Mouse (Mus musculus) MEL (cell line): Measurements from ENCODE around the gene Btn1a1.

ENCODE experiments used
- CHD1 ChIP-seq: IDR thresholded peaks from 2 replicates; pipeline ENCODE4 v1.6.1; 2012; ENCODE audit warnings: low read depth, mild to moderate bottlenecking, inconsistent platforms, low read length, improper control_type of control experiment
- CTCF ChIP-seq, 3 experiments: IDR thresholded peaks in 2 of 3; conservative IDR thresholded peaks in 1 of 3; 2 replicates each; pipeline ENCODE4 v1.5.1; 2011 to 2012; ENCODE audit warnings: low read length in 3 of 3, low read depth in 2 of 3, mild to moderate bottlenecking in 2 of 3, improper control_type of control experiment in 1 of 3, inconsistent platforms in 1 of 3, mixed read lengths in 1 of 3, moderate library complexity in 1 of 3; ENCODE audit not compliant: control insufficient read depth in 1 of 3, insufficient read depth in 1 of 3, poor library complexity in 1 of 3, severe bottlenecking in 1 of 3
- EP300 ChIP-seq, 2 experiments: IDR thresholded peaks; 2 replicates each; pipeline ENCODE4 v1.6.1; 2011; ENCODE audit warnings: improper control_type of control experiment in 2 of 2, low read length in 2 of 2, low read depth in 1 of 2, mild to moderate bottlenecking in 1 of 2
- GABPA ChIP-seq: IDR thresholded peaks from 2 replicates; pipeline ENCODE4 v1.6.1; 2012; ENCODE audit warnings: low read depth, mild to moderate bottlenecking, inconsistent platforms, low read length, improper control_type of control experiment, moderate library complexity
- MXI1 ChIP-seq: IDR thresholded peaks from 2 replicates; pipeline ENCODE4 v1.6.1; 2011; ENCODE audit warnings: mild to moderate bottlenecking, low read depth, low read length, improper control_type of control experiment
- POLR2A ChIP-seq, 2 experiments: IDR thresholded peaks; 2 replicates each; pipeline ENCODE4 v1.6.1; 2011 to 2012; ENCODE audit warnings: low read length in 2 of 2, mild to moderate bottlenecking in 2 of 2, control low read depth in 1 of 2, improper control_type of control experiment in 1 of 2, low read depth in 1 of 2, moderate library complexity in 1 of 2; ENCODE audit not compliant: control insufficient read depth in 1 of 2, insufficient read depth in 1 of 2, poor library complexity in 1 of 2
- POLR2AphosphoS2 ChIP-seq: IDR thresholded peaks from 2 replicates; pipeline ENCODE4 v1.6.1; 2011; ENCODE audit warnings: low read length, improper control_type of control experiment
- SIN3A ChIP-seq: IDR thresholded peaks from 2 replicates; pipeline ENCODE4 v1.6.1; 2012; ENCODE audit warnings: low read length, improper control_type of control experiment, inconsistent platforms
- TBP ChIP-seq: IDR thresholded peaks from 2 replicates; pipeline ENCODE4 v1.8.0; 2011; ENCODE audit warnings: low read depth, low read length, improper control_type of control experiment
- TCF12 ChIP-seq: IDR thresholded peaks from 2 replicates; pipeline ENCODE4 v1.6.1; 2014; ENCODE audit warnings: low read depth, mild to moderate bottlenecking, inconsistent platforms, low read length, improper control_type of control experiment, moderate library complexity
- USF2 ChIP-seq, 2 experiments: IDR thresholded peaks; 2 replicates each; pipeline ENCODE4 v1.6.1; 2011 to 2012; ENCODE audit warnings: improper control_type of control experiment in 2 of 2, low read length in 2 of 2, borderline replicate concordance in 1 of 2, inconsistent platforms in 1 of 2, low read depth in 1 of 2, mild to moderate bottlenecking in 1 of 2; ENCODE audit not compliant: insufficient read depth in 1 of 2

- no peak for TF ChIP-seq POLR2A (IDR thresholded peaks at IDR 0.05; ENCODE audit: control insufficient read depth in 1 of 2, insufficient read depth in 1 of 2, low read depth in 1 of 2, low read length in 2 of 2, poor library complexity in 1 of 2)
- TF ChIP-seq POLR2AphosphoS2: no peak
- TF ChIP-seq USF2 (IDR thresholded peaks at IDR 0.05; ENCODE audit: borderline replicate concordance in 1 of 2, insufficient read depth in 1 of 2, low read depth in 1 of 2, low read length in 2 of 2): no peak
- TF ChIP-seq TBP: no peak
- no peak for TF ChIP-seq GABPA
- no peak for TF ChIP-seq MXI1
- TF ChIP-seq TCF12: no peak
- TF ChIP-seq SIN3A: no peak
- no peak for TF ChIP-seq CTCF (IDR thresholded peaks at IDR 0.05 in 2 of 3, conservative IDR thresholded peaks at IDR 0.05 in 1 of 3; ENCODE audit: control insufficient read depth in 1 of 3, insufficient read depth in 1 of 3, low read depth in 2 of 3, low read length in 3 of 3, poor library complexity in 1 of 3, severe bottlenecking in 1 of 3)
- no peak for TF ChIP-seq EP300 (IDR thresholded peaks at IDR 0.05; ENCODE audit: low read depth in 1 of 2, low read length in 2 of 2)
- TF ChIP-seq CHD1: no peak
Observed at GRCm38 (mm10) chr13:23464841-23465366, 797 bp downstream of the Btn1a1 start.
